Mouse (Mus musculus) layer of hippocampus, adult 2 months (tissue): ENCODE measurements at regions not wholly inside any gene's neighbourhood (a gene's known extent, or its start where the extent isn't known, plus 50 kb on each side); places are given as distances from the start of the nearest gene placed in this dataset.

Source experiments
- DNase-seq, 2 experiments: peaks; one replicate each; pipeline ENCODE4 v3.0.0; 2022; ENCODE audit warnings: low spot score in 2 of 2
- H3K27ac ChIP-seq: fragments of 200-600 bp; 2 replicates; pipeline ENCODE4 v1.8.1; 2022
- H3K4me3 ChIP-seq: fragments of 200-600 bp; 2 replicates; pipeline ENCODE4 v1.8.1; 2022; ENCODE audit warnings: mild to moderate bottlenecking
- CTCF ChIP-seq: fragments of 200-600 bp; conservative IDR thresholded peaks from 2 replicates; pipeline ENCODE4 v1.8.1; 2022; ENCODE audit warnings: antibody characterized with exemption, mild to moderate bottlenecking, moderate library complexity

GRCm38 (mm10) chr4:122548719-122549118 is 140.4 kb upstream of the 9530002B09Rik start:
- peak; percentile 10; the same call in 1 of the 2 replicates for TF ChIP-seq CTCF
- DNase-seq = no peak
- Histone ChIP-seq H3K27ac (no peak overlapping the region), H3K4me3 (no peak overlapping the region)
